Mouse (Mus musculus) neural tube, embryonic 10.5 days (tissue): ENCODE data around the gene Luzp2.

ENCODE experiments used
- DNase-seq: peaks from one replicate; pipeline ENCODE4 v3.0.0-alpha.2; 2017; ENCODE audit warnings: low spot score; ENCODE audit errors: extremely low spot score

The Luzp2 gene

DNA sequence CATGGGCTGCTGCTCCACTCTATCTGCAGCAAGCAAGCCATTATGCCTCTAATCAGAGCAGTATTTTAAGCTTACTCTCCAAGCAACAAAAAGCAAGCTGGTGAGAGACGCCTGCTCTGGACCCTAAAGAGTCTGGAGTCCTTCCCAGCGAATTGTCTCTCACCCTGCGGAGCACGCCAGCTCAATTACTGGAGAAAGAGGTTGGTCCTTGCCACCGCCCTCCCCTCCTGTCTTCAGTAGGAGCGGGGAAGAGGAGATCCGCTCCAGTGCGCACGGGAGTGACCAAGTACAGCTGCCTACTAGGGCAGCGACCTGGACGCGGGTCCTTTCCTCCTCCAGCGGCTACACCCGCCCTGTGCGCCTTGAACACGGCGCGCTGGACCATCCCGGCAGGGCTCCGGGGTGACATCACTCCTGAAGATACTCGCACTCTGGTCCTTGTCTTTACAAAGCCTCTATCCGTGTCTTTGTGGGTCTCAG is at the start of gene Luzp2:
TSS of gene Luzp2 (plus strand) at position 127 of the 480 bp plus-strand sequence.
- DNase-seq = peak; percentile 59

DNA sequence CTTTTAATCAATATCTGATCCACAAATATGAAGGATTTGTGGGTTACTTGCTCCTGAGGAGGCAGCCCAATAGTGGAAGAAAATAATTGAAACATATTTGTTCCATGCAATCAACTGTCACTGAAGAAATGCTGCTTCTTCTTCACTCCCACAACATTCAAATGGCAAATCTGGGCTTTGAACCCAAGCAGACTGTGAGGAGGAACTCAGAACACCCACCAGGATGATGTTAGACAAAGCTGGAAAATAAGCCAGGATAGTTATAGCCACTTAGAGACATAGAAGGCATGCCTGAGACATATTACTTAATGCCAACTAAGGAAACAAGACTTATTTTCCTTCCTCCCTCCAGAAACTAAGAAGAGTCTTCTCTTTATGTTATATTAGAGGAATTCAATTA is 47.8 kb upstream of the Luzp2 start:
- DNase-seq = no peak

DNA sequence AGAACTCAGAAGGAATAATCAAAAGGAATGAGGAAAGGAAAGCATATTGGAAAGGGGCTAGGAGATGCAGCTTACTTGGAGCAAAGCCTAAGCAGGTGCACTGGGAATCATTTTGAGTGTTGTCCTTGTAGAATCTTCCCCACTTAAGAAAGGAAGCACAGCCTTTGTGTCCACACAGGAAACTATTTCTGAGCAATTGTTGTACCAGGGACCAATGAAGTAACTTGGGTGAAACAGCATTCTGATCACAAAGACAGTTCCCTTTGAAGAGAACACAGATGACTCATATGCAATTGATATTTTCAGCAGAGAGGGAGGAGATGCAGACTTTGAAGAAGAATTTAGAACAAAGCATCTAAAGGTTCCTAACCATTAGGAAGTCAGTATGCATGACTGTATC is 16.7 kb upstream of the Luzp2 start:
- DNase-seq = no peak

DNA sequence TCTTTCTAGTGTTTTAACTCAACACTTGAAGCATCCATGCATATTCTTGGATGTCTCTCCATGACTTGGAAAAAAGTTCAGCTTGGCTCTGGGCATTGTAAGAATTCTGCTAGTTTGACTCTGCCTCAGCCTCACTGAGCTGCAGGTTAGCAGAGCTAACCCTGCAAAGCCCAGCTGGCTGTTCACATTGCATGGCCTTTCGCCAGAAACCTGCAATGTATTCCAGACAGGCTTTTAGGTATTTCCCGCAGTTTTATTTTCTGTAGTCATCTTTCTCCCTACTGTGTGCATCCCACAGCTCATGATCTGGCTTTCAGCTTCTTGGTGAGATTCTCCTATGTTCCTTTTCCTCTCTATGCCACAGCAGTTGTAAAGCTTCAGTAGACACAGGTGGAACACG is 6.5 kb upstream of the Luzp2 start:
- DNase-seq = no peak

DNA sequence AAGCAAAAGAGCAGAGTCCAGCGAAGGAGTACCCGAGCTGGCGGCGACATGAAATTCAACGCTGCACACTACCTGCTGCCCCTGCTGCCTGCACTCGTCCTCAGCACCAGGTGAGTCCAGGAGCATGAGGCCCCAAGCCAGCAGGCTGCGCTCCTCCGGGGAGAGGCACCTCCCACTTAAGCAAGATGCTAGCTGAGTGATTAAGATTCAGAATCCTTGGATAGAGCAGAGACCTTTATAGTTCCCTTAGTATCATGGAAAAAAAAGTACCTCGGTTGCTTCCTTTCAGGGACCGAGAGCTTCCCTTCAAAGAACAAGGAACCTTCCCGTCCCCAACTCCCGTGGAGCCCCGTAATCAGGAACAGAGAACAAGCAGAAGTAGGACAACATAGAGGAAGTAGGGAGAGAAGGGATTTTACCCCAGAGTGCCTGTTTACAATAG is 634 bp downstream of the Luzp2 start:
- DNase-seq = no peak

DNA sequence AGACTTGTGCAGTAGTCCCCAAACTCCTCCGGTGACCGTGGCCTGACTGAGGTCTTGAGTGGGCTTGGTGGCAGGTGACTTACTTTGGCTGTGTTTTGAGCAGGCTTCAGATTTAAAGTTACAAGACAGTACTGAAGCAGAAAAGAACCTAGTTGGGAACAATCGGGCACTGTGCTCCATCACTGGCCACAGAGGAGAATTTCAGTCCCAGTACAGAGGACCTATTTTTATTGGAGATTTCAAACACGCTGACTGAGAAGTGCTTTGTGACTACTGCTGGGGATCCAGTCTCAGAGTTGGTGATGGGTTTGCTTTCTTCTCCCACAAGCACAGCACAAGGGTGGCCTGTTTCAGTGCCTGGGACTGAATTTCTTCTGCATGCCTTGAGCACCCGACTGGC is 1.1 kb downstream of the Luzp2 start:
- DNase-seq = peak; percentile 15

DNA sequence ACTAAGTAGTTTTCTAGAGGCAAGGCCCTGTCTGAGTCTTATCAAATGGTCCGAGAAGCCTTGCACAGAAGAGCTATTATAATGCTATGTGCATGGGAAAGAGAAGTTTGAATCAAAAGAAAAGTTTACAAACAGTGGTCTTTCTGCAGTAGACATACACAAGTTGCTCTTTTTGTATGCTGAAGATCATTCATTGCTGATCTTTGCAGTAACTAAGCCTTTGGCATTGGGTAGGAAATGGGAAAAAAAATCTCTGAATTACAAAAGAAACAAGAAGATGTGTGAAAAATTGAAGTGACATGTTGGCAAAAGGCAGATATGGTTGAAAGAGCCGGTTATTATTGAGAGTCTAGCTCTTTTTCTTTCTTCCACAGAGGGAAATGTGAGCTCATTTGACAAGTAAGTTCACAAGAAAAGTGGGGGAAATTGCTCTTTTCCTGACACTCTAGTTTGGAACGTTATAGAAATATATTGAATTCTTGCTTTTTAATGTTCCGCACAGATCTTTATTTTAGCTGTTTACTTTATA is 7.6 kb downstream of the Luzp2 start:
- DNase-seq = no peak

DNA sequence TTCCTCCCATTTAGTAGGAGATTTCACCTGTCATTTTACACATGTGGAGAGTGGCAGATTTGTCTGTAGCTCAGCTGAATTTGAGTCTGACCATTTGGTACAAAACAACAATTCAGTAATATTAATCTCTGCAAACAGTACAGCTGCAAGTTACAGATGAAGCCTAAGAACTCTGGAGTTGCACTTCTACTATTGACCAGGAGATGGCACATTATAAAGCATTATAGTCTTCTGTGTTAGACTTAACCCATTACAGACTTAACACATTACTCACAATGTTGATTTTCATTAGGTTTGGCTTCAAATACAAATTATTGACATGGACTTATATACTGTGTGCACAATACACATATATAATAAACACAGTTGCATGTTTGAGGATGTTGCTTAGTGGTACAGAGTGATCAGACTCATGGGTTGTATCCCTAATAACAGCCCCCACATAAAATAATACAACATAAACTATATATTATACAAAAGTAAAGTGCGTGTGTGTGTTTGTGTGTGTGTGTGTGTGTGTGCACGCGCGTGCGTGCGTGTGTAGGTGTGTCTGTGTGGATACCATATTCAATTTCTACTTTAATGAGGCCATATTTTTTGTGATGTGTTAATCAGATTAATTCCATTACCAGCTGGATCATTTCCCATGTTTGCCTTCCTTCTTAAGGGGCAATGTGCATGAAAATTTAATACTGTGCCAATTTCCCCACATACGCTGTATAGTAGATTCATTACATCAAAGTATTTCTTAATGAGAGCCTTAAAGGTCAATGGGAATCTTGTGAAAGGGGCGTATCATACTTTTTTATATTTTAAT is 10.8 kb downstream of the Luzp2 start:
- no peak for DNase-seq

DNA sequence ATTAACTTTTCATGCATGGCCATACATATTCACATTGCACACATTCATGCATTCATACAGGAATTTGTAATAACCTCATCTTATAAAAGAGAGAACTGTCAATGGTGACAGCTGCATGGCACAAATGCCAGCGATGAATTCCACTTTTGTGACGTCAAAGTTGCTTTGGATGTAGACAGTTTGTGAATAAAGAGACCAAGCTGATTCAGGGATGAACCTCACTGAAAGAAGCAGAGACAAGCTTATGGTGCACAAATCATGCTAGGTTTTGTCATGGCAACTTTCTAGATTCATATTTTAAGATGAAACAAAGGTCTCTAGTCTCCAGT is 11.4 kb downstream of the Luzp2 start:
- no peak for DNase-seq

DNA sequence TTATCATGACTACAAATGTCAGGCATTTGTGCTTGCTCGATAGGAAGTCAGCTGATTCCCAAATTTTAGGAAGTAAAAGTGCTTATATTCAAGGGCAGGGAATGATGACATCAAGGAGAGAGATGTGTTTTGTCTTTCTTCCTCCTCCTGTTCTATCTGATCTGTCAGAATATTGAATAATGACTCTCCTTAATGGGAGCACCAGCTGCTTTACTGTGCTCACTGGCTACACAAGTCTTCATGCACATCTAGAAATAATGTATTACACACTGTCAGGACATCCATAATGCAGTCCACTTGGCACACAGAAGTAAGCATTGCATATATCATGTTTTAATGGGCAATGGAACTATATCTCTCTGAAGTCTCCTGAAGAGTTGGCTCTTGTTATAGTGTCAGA is 17.6 kb downstream of the Luzp2 start:
- no peak for DNase-seq

DNA sequence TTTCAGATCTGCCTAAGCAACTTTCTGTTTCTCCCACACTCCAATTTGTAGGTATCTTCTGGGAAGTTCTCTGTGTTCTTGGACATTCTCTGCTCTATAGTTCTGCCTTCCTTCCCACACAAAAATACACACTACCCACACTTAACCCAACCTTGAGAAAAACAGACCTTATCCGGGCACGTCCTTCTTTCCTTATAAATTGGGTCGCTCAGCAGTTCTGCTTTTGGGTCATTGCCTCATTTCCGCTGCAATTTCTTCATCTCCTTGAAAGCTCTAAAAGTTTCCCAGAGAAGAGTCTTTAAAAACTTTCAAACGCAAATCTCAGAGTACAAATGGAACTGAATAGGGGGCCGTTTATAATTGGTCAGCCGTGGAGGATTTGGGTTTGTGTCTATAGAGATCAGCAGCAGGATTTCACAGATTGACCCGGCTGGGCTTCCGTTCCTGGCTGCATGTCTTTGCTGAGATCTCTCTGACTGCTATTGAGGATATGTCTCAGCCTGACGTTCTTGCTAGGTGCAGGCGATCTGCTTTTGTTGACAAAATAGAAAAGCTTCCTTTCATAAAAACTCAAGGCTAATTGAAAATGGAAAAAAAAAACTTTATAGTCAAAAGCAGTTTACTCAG is 26.0 kb downstream of the Luzp2 start:
- no peak for DNase-seq

DNA sequence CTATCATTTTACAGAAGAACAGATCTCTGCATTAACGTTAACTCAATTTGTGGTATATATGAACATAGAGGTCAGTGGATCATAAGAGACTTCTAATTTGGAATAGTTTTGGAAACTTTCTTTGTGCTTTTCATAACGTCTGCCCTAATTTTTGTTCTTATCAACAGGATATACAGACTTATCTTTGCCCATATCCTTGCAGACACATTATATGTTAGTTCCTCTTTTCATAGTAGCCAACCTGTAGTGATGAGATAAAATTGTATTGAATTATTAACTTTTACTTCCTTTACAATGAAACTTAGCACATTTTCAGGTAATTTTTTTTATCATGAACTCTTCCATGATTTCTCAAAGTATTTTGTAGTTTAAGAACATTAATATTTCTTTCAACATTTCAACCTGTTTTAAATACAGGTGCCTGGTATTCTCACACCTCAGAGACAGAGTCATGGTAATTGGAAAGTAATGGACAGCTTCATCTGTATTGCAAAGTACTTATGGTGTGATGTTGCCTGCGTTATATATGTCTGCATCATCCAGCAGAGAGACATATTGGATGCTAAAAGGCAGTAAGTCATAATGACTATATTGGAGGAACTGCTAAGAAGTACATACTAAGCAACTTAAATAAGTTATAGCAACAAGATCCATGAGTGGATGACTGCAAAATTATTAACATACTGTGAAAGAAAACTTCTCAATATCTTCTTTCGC is 43.8 kb downstream of the Luzp2 start:
- no peak for DNase-seq

DNA sequence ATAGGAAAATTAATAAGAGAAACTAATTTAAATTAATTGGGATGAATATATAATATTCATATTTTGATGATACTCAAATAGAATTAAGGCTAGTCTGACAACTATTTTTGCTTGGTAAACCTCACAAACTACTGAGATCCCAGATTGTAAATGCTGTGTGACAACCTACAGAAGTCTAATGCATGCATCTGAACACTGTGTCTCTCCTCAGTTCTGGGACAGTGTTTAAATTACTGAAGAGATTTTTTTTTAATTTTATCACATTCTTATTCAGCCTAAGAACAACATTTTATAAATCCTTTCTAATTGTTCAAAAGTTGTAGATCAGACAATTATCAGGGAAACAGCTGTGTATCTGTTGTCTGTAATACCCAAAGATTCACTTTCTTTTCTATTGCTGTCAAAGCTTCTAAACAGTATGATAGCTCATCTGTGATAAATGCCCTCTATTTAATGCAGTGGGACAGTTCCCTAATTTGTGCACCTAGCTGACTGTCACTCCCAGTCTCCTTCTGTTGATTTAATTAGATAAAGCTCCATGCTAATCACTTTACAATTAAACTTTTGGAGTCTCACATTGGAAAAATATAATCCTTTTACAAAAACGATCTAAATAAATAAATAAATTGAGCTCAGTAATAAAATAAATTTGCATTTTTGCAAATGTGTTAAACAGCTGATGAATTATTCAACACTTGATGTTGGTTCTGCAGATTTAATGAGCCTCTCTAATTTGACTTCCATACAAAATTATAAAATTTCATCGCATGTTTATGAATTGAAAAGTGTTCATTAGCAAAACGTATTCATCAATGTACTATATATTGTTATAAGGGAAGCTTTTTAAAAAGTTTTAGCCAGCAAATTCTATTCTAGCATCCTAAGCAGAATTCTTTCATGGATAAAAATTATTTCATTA is 58.7 kb downstream of the Luzp2 start:
- DNase-seq = no peak

DNA sequence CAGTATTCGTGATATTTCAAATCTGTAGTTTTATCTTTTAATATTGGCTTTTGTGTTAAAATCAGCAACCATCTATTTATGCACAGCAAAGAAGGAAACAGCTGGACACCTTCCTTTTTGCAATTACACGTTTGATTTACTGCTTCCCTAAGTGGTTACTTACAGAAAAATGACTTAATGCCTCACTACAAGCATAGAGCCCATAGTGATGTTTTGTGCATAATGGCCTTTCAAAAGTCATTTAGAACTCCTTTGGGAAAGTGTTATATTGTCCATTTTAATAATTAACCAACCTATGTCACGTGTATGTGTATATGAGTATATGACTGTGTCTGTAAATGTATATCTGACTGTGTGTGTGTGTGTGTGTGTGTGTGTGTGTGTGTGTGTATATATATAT is 63.3 kb downstream of the Luzp2 start:
- no peak for DNase-seq

DNA sequence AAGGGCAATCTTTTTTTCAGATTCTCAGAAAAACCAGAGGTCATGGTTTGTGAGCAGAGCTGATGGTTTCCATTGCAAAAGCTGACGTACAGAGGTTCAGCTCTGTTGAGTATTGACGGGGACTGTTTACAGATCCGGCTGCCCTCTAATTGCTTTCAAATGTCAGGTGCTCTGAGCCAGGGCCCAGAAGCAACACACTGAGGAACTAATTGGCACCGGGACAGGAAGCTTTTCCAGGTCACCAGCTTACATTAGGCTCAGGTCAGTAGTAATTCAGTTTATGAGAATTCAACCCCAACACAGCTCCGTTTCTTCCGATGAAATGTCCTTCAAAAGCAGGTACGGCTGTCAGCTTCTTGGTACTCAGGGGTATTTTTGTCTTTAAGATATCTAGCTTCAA is 74.7 kb downstream of the Luzp2 start:
- no peak for DNase-seq

DNA sequence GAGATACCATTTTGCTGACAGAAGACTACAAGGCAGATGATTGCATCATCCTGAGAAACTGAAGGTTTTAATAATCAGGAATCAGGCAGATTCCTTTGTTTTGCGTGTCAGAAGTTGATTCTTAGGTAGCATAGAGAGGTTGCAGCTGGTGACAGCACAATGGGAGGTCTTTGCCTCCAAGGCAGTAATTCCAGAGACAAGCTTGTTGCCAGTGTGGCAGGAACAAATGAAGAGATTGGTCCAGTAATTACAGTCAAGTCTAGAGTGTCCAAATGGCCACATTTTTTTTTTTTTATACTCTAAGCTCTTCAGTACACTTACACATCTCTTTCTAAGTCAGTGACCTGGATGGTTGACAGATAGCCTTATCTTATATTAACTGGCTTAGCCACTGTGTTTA is 78.7 kb downstream of the Luzp2 start:
- no peak for DNase-seq

DNA sequence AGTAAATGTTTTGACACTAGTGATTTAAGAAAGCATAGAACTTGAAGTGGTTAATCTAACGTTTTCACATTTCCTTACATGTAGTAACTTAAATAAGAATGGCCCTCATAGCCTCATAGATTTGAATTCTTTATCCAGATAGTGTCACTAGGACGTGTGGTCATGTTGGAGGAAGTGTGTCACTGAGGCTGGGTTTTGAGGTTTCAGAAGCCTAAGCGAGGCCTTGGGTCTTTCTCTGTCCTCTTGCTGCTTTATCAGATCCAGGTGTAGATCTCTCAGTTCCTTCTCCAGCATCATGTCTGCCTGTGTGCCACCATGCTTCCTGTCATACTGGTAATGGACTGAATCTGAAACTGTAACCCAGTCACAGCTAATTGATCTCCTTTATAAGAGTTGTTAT is 86.7 kb downstream of the Luzp2 start:
- no peak for DNase-seq

DNA sequence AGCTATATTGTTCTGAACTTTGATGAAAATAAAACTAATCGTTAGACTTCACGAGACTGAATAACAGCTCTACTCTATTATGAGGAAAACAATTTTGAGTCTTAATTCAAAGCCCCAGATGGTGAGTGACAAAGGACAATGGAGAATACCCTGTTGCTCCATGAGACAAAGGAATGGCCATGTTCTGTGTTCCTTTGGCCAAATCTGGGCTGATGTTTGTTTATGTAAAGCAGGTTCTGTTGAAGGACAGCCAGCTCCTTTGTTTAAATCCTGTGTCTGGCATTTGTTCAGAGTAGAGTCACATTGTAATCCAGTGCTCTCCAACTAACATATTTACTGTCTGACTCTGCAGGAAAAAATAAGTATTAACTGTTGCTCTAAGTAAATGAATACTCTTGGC is 121.5 kb downstream of the Luzp2 start:
- DNase-seq = no peak

DNA sequence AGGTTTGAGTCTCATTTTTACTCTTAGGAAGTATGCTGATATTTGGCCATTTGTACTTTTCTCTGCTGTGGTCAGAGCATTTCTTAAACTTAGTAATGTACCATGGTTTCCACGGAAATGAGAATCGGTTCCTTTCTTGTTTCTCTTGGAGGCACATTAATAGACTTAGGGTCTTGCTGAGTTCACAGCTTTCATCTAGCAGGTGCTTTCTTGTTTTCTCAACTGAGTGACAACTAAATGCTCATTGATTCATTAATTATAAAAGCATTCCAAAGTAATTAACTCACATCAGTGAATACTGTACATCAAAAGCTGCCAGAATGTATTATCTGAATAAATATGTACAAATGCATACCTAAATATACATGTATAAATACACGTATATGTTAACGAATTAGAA is 127.4 kb downstream of the Luzp2 start:
- DNase-seq = no peak

DNA sequence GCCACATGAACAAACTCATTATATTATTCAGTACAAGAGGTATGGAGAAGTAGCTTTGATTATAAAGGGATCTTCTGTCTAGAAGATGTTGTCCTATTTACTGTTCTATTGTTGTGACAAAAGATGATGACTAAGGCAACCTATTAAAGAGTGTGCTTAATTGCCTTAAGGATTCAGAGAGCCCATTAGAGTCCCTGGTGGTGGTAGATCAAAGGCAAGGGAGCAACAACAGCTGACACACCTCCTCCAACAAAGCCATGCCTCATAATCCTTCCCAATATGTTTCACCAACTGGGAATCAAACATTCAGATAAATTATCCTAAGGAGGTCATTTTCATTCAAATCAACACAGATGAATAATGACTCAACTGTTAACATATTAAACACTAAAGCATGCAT is 142.1 kb downstream of the Luzp2 start:
- no peak for DNase-seq

DNA sequence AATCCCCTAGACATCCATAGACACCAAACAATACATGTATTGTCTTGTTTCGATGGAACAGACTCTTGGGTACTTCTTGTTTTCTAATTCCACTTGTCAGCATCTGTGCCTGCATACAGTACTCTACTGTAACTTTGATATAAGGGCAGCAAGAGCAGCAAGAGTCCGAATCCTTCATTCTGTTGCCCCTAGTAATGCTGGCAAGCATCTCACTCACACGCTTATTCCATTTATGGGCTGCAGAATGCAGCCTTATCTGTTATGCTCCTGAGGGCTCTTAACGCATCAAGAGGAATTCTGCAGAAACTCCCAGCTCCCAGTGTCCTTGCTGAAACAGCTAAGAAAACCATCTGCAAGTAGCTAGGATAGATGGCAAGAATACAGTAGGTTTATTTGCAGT is 145.3 kb downstream of the Luzp2 start:
- no peak for DNase-seq
